16 mouse cellular contexts compared by ENCODE assay signal in the genomic region with DNA sequence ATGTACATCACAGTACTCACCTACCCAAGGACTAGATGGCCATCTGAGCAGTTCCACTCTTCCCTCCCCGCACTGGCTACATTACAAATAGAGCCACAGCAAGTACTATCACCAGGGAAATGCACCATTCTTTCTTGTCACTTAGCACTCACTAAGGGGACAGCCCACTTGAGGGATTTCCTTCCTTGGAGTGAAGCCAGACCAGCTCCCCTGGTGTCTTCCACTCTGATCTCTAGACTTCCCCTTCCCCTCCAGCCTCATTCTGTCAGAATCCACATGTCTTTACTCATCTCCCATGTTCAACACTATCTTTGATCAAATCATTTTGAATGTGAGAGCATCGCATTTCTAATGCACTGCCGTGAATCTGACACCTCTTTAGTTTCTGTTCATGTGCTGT.
"Had no signal": no experiment of that assay in that cellular context is flagged by ENCODE, and none has a peak within 500 bp of the region (broad histone marks: within the 10 kb centered on the region; RNA-seq: fewer than 3 reads in every experiment).

No protein-coding gene starts in this region.

- H3K4me2 ChIP-seq: limb, embryonic 12.5 days; liver, embryonic 13.5 days; midbrain, embryonic 13.5 days had no signal

- H3K9ac ChIP-seq: limb, embryonic 12.5 days; liver, embryonic 13.5 days; liver, postnatal 0 days; midbrain, embryonic 13.5 days had no signal

- H3K4me3 ChIP-seq: limb, embryonic 12.5 days; liver, embryonic 13.5 days; midbrain, embryonic 13.5 days had no signal

- ATAC-seq: liver, postnatal 0 days; midbrain, embryonic 13.5 days had no signal

- H3K4me1 ChIP-seq: limb, embryonic 12.5 days; liver, embryonic 13.5 days had no signal

- H3K27me3 ChIP-seq: limb, embryonic 12.5 days; liver, embryonic 13.5 days; midbrain, embryonic 13.5 days had no signal

- DNase-seq: kidney, adult 11 months; kidney, adult 9 months; kidney, postnatal 36 days; layer of hippocampus, adult 9-11 months; layer of hippocampus, postnatal 36 days; liver; liver, embryonic 13.5 days; liver, postnatal 0 days; lung, postnatal 14 days; right cerebral cortex, postnatal 4 days; spleen, adult 18-20 months; thymus, adult 18-20 months; thymus, postnatal 14 days had no signal

- H3K36me3 ChIP-seq: limb, embryonic 12.5 days; liver, embryonic 13.5 days; midbrain, embryonic 13.5 days had no signal

- H3K9me3 ChIP-seq: limb, embryonic 12.5 days; liver, embryonic 13.5 days; midbrain, embryonic 13.5 days had no signal

- H3K27ac ChIP-seq: kidney, postnatal 0 days; limb, embryonic 12.5 days; liver, embryonic 13.5 days; midbrain, embryonic 13.5 days had no signal
